Mouse (Mus musculus): ENCODE results near the gene Otub2. TPM values are rescaled to one million over a fixed set of nuclear protein-coding genes. Genes with fewer than 3 reads are reported as not detected.
"Not testable (repeated sequence)": the region's sequence is repeated elsewhere in the genome, so short reads cannot be mapped to it uniquely, and the experiment has no call there.

The Otub2 gene
- total and polyA plus RNA-seq, 2 experiments from 2014 or later: 5.0 to 8.6 TPM

DNA sequence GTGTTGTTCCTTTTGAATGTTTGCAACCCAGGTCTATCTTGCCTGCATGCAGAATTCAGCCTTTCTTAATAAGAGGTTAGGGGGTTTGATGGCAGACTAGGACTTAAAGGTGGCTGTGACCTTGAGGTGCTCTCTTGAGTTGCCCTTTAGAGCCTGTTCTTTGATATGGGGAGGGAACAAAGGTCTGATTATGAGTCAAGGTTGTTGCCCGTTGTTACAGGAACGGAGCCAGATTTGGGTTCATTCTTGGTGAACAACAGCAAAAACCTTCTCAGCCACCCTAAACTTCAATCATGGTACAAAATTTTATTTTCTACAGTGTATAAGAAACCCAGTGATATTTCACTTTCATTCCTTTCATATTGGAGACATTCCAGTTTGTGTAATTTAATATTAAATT lies 44.9 kb downstream of the Otub2 start:
- H3K4me2 ChIP-seq (ENCODE audit: low read depth, low read length): no peak overlapping the region
- H3K4me3 ChIP-seq (ENCODE audit: low read depth, low read length): no peak overlapping the region
- no peak for TF ChIP-seq CTCF (IDR thresholded peaks at IDR 0.05; ENCODE audit: low read depth)
- no peak for TF ChIP-seq EP300 (IDR thresholded peaks at IDR 0.05; ENCODE audit: low read depth)
- H3K9me3 ChIP-seq (replicated peaks; ENCODE audit: control insufficient read depth, low read length): no peaks in the 10 kb centered on the region
- DNase-seq (ENCODE audit: low spot score) (no peak), ATAC-seq (ENCODE audit: insufficient read depth, low read depth) (no peak)
- H3K36me3 ChIP-seq (replicated peaks; ENCODE audit: control insufficient read depth, insufficient read depth, low read length): no peaks in the 10 kb centered on the region
- H3K27ac ChIP-seq (ENCODE audit: low read depth): peak overlapping the region; percentile 69
- H3K9ac ChIP-seq (replicated peaks; ENCODE audit: low read depth, low read length): no peak overlapping the region
- H3K27me3 ChIP-seq (ENCODE audit: control insufficient read depth, insufficient read depth, low read length): no peaks in the 10 kb centered on the region
- 0 out of 2 replicates have a peak, but pooled peaks cover 5% of the 10 kb centered on the region for H3K4me1 ChIP-seq (ENCODE audit: control insufficient read depth, insufficient read depth)
- WGBS: 59% methylated on average over 2 of the region's 2 CpGs

DNA sequence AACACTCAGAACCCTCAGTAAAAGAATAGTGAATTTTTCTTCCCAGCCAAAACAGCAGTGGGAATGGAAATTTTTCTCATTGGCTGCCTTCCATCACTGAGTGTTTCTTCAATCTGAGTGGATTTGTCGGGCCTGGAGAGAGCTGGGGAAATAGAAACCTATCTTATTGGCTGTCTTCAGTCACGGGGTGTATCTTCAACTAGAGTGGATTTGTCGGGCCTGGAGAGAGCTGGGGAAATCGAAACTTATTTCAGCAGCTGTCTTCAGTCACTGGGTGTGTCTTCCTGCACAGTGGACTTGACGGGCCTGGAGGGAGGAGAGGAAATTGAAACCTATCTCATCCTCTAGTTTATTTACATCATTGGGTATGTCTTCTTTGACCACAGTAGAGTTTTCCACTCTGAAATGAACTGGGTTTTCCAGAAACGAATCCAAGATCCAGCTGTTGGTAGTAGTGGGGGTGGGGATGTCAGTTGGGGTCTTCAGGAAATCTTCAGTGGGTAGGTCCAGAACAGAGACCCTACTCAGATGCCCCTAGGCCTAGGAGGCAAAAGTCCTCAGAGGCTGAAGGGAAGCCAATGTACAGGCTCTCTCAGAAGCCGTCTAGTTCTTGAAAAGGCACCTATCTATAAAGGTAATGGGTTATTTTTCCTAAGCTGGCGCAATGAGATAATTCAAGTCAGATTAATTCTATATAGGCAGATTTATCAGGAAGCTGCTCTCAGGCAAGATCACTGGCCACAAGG lies 45.7 kb downstream of the Otub2 start, which contains the start of gene Ifi27:
TSS of gene Ifi27 (plus strand) at position 226 of the 746 bp plus-strand sequence.
- Histone ChIP-seq H3K36me3 (replicated peaks; ENCODE audit: control insufficient read depth, insufficient read depth, low read length) (no peaks in the 10 kb centered on the region), H3K9me3 (replicated peaks; ENCODE audit: control insufficient read depth, low read length) (no peaks in the 10 kb centered on the region), H3K4me3 (ENCODE audit: low read depth, low read length) (peak within 1 kb of the TSS; percentile 26), H3K27ac (ENCODE audit: low read depth) (peak within 1 kb of the TSS; percentile 86), H3K4me2 (ENCODE audit: low read depth, low read length) (peak within 1 kb of the TSS; percentile 42), H3K27me3 (ENCODE audit: control insufficient read depth, insufficient read depth, low read length) (no peaks in the 10 kb centered on the region), H3K9ac (replicated peaks; ENCODE audit: low read depth, low read length) (no peak within 1 kb of the TSS), H3K4me1 (ENCODE audit: control insufficient read depth, insufficient read depth) (0 out of 2 replicates have a peak, but pooled peaks cover 5% of the 10 kb centered on the region)
- 38% methylated on average over 8 of the region's 8 CpGs for WGBS
- ATAC-seq (ENCODE audit: insufficient read depth, low read depth) (peak; percentile 95), DNase-seq (ENCODE audit: low spot score) (peak; percentile 85)
- TF ChIP-seq CTCF (IDR thresholded peaks at IDR 0.05; ENCODE audit: low read depth) (no peak), EP300 (IDR thresholded peaks at IDR 0.05; ENCODE audit: low read depth) (no peak)

DNA sequence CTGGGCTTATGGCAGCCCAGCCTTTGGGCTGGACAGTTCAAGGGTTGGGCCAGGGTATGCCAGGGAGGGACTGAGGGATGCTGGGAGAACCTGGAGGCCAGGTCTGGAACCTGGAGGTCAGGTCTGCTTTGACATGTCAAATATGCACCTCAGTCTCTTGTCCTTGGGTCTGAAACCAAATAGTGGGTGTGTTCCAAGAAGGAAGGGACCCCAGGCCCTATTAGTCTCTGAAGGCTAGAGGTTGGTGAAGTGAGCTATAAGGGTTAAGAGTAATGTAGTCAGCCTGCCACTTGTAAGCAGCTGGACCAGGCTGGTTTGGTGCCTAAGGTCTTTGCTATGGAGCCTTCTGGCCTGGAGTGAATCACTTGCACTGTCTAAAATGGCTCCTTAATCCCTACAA lies 46.4 kb downstream of the Otub2 start:
- H3K36me3 ChIP-seq (replicated peaks; ENCODE audit: control insufficient read depth, insufficient read depth, low read length): no peaks in the 10 kb centered on the region
- ATAC-seq (ENCODE audit: insufficient read depth, low read depth) (no peak), DNase-seq (ENCODE audit: low spot score) (no peak)
- H3K4me1 ChIP-seq (ENCODE audit: control insufficient read depth, insufficient read depth): 0 out of 2 replicates have a peak, but pooled peaks cover 5% of the 10 kb centered on the region
- H3K4me2 ChIP-seq (ENCODE audit: low read depth, low read length): peak overlapping the region; percentile 42
- no peak overlapping the region for H3K4me3 ChIP-seq (ENCODE audit: low read depth, low read length)
- no peaks in the 10 kb centered on the region for H3K9me3 ChIP-seq (replicated peaks; ENCODE audit: control insufficient read depth, low read length)
- H3K27me3 ChIP-seq (ENCODE audit: control insufficient read depth, insufficient read depth, low read length): no peaks in the 10 kb centered on the region
- peak overlapping the region; percentile 86 for H3K27ac ChIP-seq (ENCODE audit: low read depth)
- TF ChIP-seq CTCF (IDR thresholded peaks at IDR 0.05; ENCODE audit: low read depth): no peak
- no peak for TF ChIP-seq EP300 (IDR thresholded peaks at IDR 0.05; ENCODE audit: low read depth)
- no peak overlapping the region for H3K9ac ChIP-seq (replicated peaks; ENCODE audit: low read depth, low read length)

DNA sequence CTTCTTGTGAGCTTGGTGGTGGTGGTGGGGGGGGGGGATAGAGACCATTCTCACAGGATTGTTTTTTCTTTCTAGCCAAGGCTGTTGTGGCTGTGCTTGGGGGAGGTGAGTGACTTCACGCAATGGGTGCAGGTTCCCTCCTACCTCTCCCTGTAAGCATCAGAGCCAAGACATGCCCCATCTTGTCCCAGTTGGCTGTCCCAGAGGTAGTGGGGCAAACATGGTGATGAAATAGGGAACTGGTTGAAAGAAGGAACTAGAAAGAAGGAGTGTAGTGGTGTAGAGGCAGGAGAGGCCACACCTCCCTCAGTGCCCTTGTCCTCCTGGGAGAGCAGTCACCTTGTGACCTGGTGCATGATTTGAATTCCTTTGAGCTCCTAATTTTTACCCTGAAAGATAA lies 49.1 kb downstream of the Otub2 start:
- Histone ChIP-seq H3K4me1 (ENCODE audit: control insufficient read depth, insufficient read depth) (0 out of 2 replicates have a peak, but pooled peaks cover 5% of the 10 kb centered on the region), H3K9ac (replicated peaks; ENCODE audit: low read depth, low read length) (no peak overlapping the region), H3K27ac (ENCODE audit: low read depth) (no peak overlapping the region), H3K4me2 (ENCODE audit: low read depth, low read length) (no peak overlapping the region), H3K36me3 (replicated peaks; ENCODE audit: control insufficient read depth, insufficient read depth, low read length) (no peaks in the 10 kb centered on the region), H3K27me3 (ENCODE audit: control insufficient read depth, insufficient read depth, low read length) (no peaks in the 10 kb centered on the region), H3K9me3 (replicated peaks; ENCODE audit: control insufficient read depth, low read length) (no peaks in the 10 kb centered on the region), H3K4me3 (ENCODE audit: low read depth, low read length) (no peak overlapping the region)
- DNase-seq (ENCODE audit: low spot score) (no peak), ATAC-seq (ENCODE audit: insufficient read depth, low read depth) (no peak)
- WGBS: 86% methylated on average over 1 of the region's 1 CpGs
- TF ChIP-seq EP300 (IDR thresholded peaks at IDR 0.05; ENCODE audit: low read depth) (no peak), CTCF (IDR thresholded peaks at IDR 0.05; ENCODE audit: low read depth) (no peak)

DNA sequence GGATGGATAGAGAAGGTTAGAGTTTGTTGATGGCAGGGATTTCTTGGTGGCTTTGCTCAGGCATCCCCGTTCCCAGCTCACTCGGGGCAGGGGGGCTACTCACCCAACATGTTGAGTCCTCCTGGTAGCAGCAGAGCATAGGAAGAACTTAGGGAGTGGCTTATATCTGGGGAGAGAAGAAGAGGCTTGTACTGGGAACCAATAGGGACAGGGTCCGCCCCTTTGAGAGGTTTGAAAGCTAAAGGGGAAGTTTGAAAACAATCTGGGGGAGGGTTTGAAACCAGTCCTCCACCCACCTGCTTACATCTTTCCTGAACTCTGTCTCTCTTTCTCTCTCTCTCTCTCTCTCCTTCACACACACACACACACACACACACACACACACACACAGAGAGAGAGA lies 55.0 kb downstream of the Otub2 start, which contains the start of gene Ifi27l2a:
TSS of gene Ifi27l2a (minus strand) at position 157 of the 400 bp plus-strand sequence.
- Histone ChIP-seq H3K4me3 (ENCODE audit: low read depth, low read length) (0 out of 2 replicates have a peak within 1 kb of the TSS, but pooled peaks have one; percentile 8), H3K36me3 (replicated peaks; ENCODE audit: control insufficient read depth, insufficient read depth, low read length) (no peaks in the 10 kb centered on the region), H3K9me3 (replicated peaks; ENCODE audit: control insufficient read depth, low read length) (no peaks in the 10 kb centered on the region), H3K4me2 (ENCODE audit: low read depth, low read length) (peak within 1 kb of the TSS; percentile 35), H3K27me3 (ENCODE audit: control insufficient read depth, insufficient read depth, low read length) (no peaks in the 10 kb centered on the region), H3K4me1 (ENCODE audit: control insufficient read depth, insufficient read depth) (no peaks in the 10 kb centered on the region), H3K27ac (ENCODE audit: low read depth) (no peak within 1 kb of the TSS), H3K9ac (replicated peaks; ENCODE audit: low read depth, low read length) (no peak within 1 kb of the TSS; the same call in 1 of the 2 replicates)
- peak; percentile 36 for DNase-seq (ENCODE audit: low spot score)
- ATAC-seq (ENCODE audit: insufficient read depth, low read depth): 0 out of 2 replicates have a peak, but pooled peaks have one; percentile 36
- 44% methylated on average over 3 of the region's 3 CpGs for WGBS
- TF ChIP-seq CTCF (IDR thresholded peaks at IDR 0.05; ENCODE audit: low read depth): no peak
- no peak for TF ChIP-seq EP300 (IDR thresholded peaks at IDR 0.05; ENCODE audit: low read depth)

DNA sequence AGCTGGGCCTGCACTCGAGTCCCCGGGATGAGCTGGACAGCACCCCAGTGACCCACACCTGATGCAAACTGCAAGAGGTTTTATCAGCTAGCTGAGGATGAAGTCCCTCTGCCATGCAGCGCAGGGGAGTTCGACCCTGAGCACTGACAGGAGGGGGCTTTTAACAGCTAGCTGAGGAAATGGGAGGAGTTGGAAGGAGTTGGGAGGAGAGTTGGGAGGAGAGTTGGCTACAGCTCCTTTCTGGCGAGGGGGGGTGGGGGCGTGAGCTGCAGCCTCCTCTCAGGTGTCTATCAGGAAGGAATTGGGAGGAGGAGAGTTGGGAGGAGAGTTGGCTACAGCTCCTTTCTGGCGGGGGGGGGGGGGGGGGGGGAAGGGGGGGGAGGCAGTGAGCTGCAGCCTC lies 55.8 kb downstream of the Otub2 start:
- not testable (repeated sequence) for H3K27me3 ChIP-seq (ENCODE audit: control insufficient read depth, insufficient read depth, low read length); H3K4me3 ChIP-seq (ENCODE audit: low read depth, low read length); H3K4me1 ChIP-seq (ENCODE audit: control insufficient read depth, insufficient read depth); H3K9me3 ChIP-seq (replicated peaks; ENCODE audit: control insufficient read depth, low read length); H3K9ac ChIP-seq (replicated peaks; ENCODE audit: low read depth, low read length); ATAC-seq (ENCODE audit: insufficient read depth, low read depth); H3K36me3 ChIP-seq (replicated peaks; ENCODE audit: control insufficient read depth, insufficient read depth, low read length); H3K4me2 ChIP-seq (ENCODE audit: low read depth, low read length); DNase-seq (ENCODE audit: low spot score); H3K27ac ChIP-seq (ENCODE audit: low read depth)
- WGBS: 23% methylated on average over 5 of the region's 7 CpGs

Measured in heart, postnatal 0 days (tissue).